Mouse (Mus musculus): Measurements from ENCODE around the gene Pcsk2. TPM values are rescaled to one million over a fixed set of nuclear protein-coding genes. Genes with fewer than 3 reads are reported as not detected.

The Pcsk2 gene
- total RNA-seq, 4 experiments from 2014 or later: 266 to 303 (median 278) TPM

GRCm38 (mm10) chr2:143732501-143732900, 186.5 kb downstream of the Pcsk2 start:
- no peak for DNase-seq (ENCODE audit: low spot score in 2 of 2)

GRCm38 (mm10) chr2:143735442-143735841, 189.5 kb downstream of the Pcsk2 start:
- no peak for DNase-seq (ENCODE audit: low spot score in 2 of 2)

- DNase-seq (ENCODE audit: low spot score in 2 of 2): no peak
Observed at GRCm38 (mm10) chr2:143739475-143740226, 193.7 kb downstream of the Pcsk2 start.

- DNase-seq (ENCODE audit: low spot score in 2 of 2): no peak
Observed at GRCm38 (mm10) chr2:143742436-143742835, 196.5 kb downstream of the Pcsk2 start.

- DNase-seq (ENCODE audit: low spot score in 2 of 2): no peak
Observed at GRCm38 (mm10) chr2:143743081-143743480, 197.1 kb downstream of the Pcsk2 start.

GRCm38 (mm10) chr2:143752051-143752788, 206.3 kb downstream of the Pcsk2 start:
- no peak for DNase-seq (ENCODE audit: low spot score in 2 of 2)

- DNase-seq (ENCODE audit: low spot score in 2 of 2): no peak
Observed at GRCm38 (mm10) chr2:143776448-143776847, 230.5 kb downstream of the Pcsk2 start.

- no peak for DNase-seq (ENCODE audit: low spot score in 2 of 2)
Observed at GRCm38 (mm10) chr2:143780310-143780709, 234.4 kb downstream of the Pcsk2 start.

GRCm38 (mm10) chr2:143789911-143790310, 244.0 kb downstream of the Pcsk2 start:
- DNase-seq (ENCODE audit: low spot score in 2 of 2): no peak

GRCm38 (mm10) chr2:143795858-143796257, 249.9 kb downstream of the Pcsk2 start:
- peak in 1 of 2 experiments; percentile 43 for DNase-seq (ENCODE audit: low spot score in 2 of 2)

- DNase-seq (ENCODE audit: low spot score in 2 of 2): no peak
Observed at GRCm38 (mm10) chr2:143796335-143797013, 250.5 kb downstream of the Pcsk2 start.

- DNase-seq (ENCODE audit: low spot score in 2 of 2): no peak
Observed at GRCm38 (mm10) chr2:143801097-143801496, 255.1 kb downstream of the Pcsk2 start.

- no peak for DNase-seq (ENCODE audit: low spot score in 2 of 2)
Observed at GRCm38 (mm10) chr2:143806140-143806923, 260.4 kb downstream of the Pcsk2 start.

- no peak for DNase-seq (ENCODE audit: low spot score in 2 of 2)
Observed at GRCm38 (mm10) chr2:143806924-143807664, 261.1 kb downstream of the Pcsk2 start.

GRCm38 (mm10) chr2:143808789-143809188, 262.8 kb downstream of the Pcsk2 start:
- no peak for DNase-seq (ENCODE audit: low spot score in 2 of 2)

- DNase-seq (ENCODE audit: low spot score in 2 of 2): no peak
Observed at GRCm38 (mm10) chr2:143812262-143812661, 266.3 kb downstream of the Pcsk2 start.

GRCm38 (mm10) chr2:143813461-143813860, 267.5 kb downstream of the Pcsk2 start:
- DNase-seq (ENCODE audit: low spot score in 2 of 2): no peak

- no peak for DNase-seq (ENCODE audit: low spot score in 2 of 2)
Observed at GRCm38 (mm10) chr2:143831645-143832044, 285.7 kb downstream of the Pcsk2 start.

GRCm38 (mm10) chr2:143832721-143833120, 286.8 kb downstream of the Pcsk2 start:
- no peak for DNase-seq (ENCODE audit: low spot score in 2 of 2)

GRCm38 (mm10) chr2:143834082-143834481, 288.1 kb downstream of the Pcsk2 start:
- no peak for DNase-seq (ENCODE audit: low spot score in 2 of 2)

- no peak for DNase-seq (ENCODE audit: low spot score in 2 of 2)
Observed at GRCm38 (mm10) chr2:143835820-143836219, 289.9 kb downstream of the Pcsk2 start.
